Mouse (Mus musculus) heart, postnatal 0 days (tissue): ENCODE data around the gene Tanc1.

Experiments used
- CTCF ChIP-seq: IDR thresholded peaks from 2 replicates; pipeline ENCODE4 v1.5.1; 2016; ENCODE audit warnings: antibody characterized with exemption, control low read depth, low read depth
- EP300 ChIP-seq: IDR thresholded peaks from 2 replicates; pipeline ENCODE4 v1.6.1; 2016; ENCODE audit warnings: antibody characterized with exemption, low read depth

DNA sequence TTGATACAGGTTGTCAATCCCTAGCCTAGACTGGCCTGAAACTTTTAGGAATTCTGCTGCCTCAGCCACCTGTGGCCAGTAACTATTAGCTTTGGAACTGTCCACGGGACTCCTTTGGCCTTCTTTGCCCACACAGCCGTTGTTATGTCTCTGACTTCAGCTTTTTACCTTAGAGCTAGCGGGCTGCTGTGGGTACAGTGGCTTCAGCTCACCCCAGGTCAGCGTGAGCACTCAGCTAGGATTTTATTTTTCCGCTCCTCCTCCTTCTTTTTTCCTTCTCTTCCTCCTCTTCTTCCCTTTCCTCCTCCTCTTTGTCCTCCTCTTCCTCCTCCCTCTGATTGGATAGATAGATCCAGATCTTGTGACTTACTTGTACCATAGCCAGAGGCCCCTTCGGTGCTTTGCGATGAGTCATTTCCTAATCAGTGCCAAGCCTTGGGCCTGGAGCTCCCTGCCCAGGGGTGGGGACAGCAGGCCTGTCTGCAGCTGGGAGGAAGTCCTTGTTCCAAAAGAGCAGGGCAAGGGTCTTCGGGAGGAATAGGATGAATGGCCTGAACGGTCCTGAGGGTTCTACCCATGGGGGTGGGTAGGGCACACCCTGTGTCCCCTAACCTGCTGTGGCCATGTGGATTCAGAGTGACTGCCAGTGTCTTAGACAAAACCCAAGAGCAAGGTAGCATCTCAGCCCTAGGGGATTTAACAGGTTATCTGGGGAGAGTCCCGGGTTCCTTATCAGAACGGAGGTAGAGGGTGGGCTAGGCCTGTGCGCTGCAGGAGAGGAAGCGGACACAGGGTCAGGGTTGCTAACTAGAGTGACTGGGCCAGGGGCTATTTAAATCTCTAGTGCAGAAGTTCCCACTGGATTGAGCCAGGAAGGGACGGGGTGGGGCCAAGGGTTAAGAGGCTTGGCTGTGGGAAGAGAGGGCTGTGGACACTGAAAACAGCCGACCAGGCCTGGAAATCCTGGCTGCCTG lies 58.5 kb downstream of the Tanc1 start:
- TF ChIP-seq CTCF = no peak
- TF ChIP-seq EP300 = peak; percentile 70; the same call in 1 of the 2 replicates
